ENCODE assay signal across 8 mouse cellular contexts in the genomic region with DNA sequence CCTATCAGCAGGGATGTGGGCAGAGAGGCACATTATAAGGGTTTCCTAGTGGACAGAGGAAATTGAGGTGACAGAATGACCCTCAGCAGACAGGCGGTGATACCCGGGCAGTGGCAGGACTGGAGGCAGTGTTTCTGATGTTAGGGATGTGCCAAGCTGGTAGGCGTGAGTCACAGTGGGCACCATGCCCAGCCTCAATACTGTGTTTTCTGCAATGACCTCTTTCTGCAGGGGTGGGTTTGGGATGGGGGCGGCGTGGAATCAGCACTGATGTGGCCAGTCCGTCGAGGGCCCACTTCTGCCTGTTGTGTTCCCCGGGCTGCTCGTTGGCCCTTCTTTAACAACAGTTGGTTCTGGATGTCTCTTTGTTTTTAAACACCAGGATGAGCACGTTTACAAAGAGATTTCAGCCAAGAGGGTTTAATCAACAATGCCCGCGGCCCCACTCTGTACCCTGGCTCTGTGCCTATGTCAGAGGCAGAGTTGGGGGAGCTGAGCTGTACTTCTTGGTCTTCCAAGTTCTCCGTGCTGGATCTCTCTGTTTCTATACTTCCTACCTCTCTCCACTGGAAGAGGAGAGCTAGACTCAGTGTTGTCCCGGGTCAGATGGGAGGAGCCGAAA. TPM values are rescaled to one million over a fixed set of nuclear protein-coding genes. Genes with fewer than 3 reads are reported as not detected.
DNase-seq lines count a peak whose midpoint lies in the region; ATAC-seq and TF ChIP-seq lines count a peak whose summit lies in the region.

No protein-coding gene starts in this region.

- H3K4me1 ChIP-seq in erythroblast, embryonic 14.5 days (ENCODE audit: control insufficient read depth), result peaks cover 95% of the 10 kb centered on the region
- peaks cover 11% of the 10 kb centered on the region; the same call in 1 of the 2 replicates for H3K4me1 ChIP-seq in hindbrain, postnatal 0 days (ENCODE audit: insufficient read depth, low read length)
- peaks cover 51% of the 10 kb centered on the region for H3K4me1 ChIP-seq in lung, embryonic 16.5 days (replicated peaks; ENCODE audit: control insufficient read depth, insufficient read depth, low read length)

- peak overlapping the region; percentile 54 for H3K4me2 ChIP-seq in hindbrain, postnatal 0 days (ENCODE audit: low read depth, low read length)
- H3K4me2 ChIP-seq in lung, embryonic 16.5 days (ENCODE audit: low read depth, low read length), result peak overlapping the region; percentile 83

- peaks cover 72% of the 10 kb centered on the region for H3K36me3 ChIP-seq in erythroblast, embryonic 14.5 days (ENCODE audit: control insufficient read depth)
- H3K36me3 ChIP-seq in hindbrain, postnatal 0 days (ENCODE audit: insufficient read depth, low read length), result peaks cover 14% of the 10 kb centered on the region; the same call in 1 of the 2 replicates
- H3K36me3 ChIP-seq in lung, embryonic 16.5 days (ENCODE audit: control insufficient read depth, insufficient read depth, low read length), result peaks cover 10% of the 10 kb centered on the region

- H3K27ac ChIP-seq in hindbrain, postnatal 0 days, result peak overlapping the region; percentile 20; the same call in 1 of the 2 replicates
- H3K27ac ChIP-seq in lung, embryonic 16.5 days (ENCODE audit: low read length), result peak overlapping the region; percentile 96

- DNase-seq in layer of hippocampus, adult 11-12 months (ENCODE audit: low spot score), result peak; percentile 69
- no peak for DNase-seq in layer of hippocampus, adult 9-10 months (ENCODE audit: low spot score)
- DNase-seq in NIH3T3 (ENCODE audit: low read depth), result peak; percentile 86
- peak; percentile 62 for DNase-seq in hindbrain, postnatal 0 days (ENCODE audit: low spot score)
- DNase-seq in thymus, postnatal 10 days (ENCODE audit: low spot score in 2 of 2), result no peak
- DNase-seq in yolk sac, embryonic 10.5 days (ENCODE audit: low spot score), result no peak

- no peaks in the 10 kb centered on the region for H3K27me3 ChIP-seq in erythroblast, embryonic 14.5 days (ENCODE audit: control insufficient read depth)
- H3K27me3 ChIP-seq in hindbrain, postnatal 0 days (ENCODE audit: insufficient read depth, low read length), result 0 out of 2 replicates have a peak, but pooled peaks cover 7% of the 10 kb centered on the region
- H3K27me3 ChIP-seq in lung, embryonic 16.5 days (ENCODE audit: control insufficient read depth, insufficient read depth, low read depth, low read length), result no peaks in the 10 kb centered on the region

- H3K4me3 ChIP-seq in erythroblast, embryonic 14.5 days (replicated peaks), result peak overlapping the region; percentile 86
- H3K4me3 ChIP-seq in hindbrain, postnatal 0 days (ENCODE audit: low read length), result peak overlapping the region; percentile 36; the same call in 1 of the 2 replicates
- peak overlapping the region; percentile 81 for H3K4me3 ChIP-seq in lung, embryonic 16.5 days (ENCODE audit: low read length)

- 38% methylated on average over 15 of the region's 15 CpGs for WGBS in hindbrain, postnatal 0 days
- WGBS in lung, embryonic 16.5 days, result 26% methylated on average over 15 of the region's 15 CpGs

- 0 out of 2 replicates have a peak, but pooled peaks have one; percentile 27 for ATAC-seq in hindbrain, postnatal 0 days
- ATAC-seq in lung, embryonic 16.5 days (ENCODE audit: low read depth), result no peak

- no peak for TF ChIP-seq CTCF in hindbrain, postnatal 0 days (IDR thresholded peaks at IDR 0.05; ENCODE audit: low read depth)

- H3K9me3 ChIP-seq in erythroblast, embryonic 14.5 days (ENCODE audit: control insufficient read depth, low read length), result no peaks in the 10 kb centered on the region
- no peaks in the 10 kb centered on the region for H3K9me3 ChIP-seq in hindbrain, postnatal 0 days (ENCODE audit: low read length)
- no peaks in the 10 kb centered on the region for H3K9me3 ChIP-seq in lung, embryonic 16.5 days (ENCODE audit: control insufficient read depth, low read length)

- no peak overlapping the region for H3K9ac ChIP-seq in hindbrain, postnatal 0 days (replicated peaks; ENCODE audit: low read length)
- peak overlapping the region; percentile 86 for H3K9ac ChIP-seq in lung, embryonic 16.5 days (ENCODE audit: low read length)

RNA-seq across cellular contexts. Expression of a gene that starts 25.8 kb away (rescaled TPM):
- polyA plus RNA-seq in erythroblast, embryonic 14.5 days (2012), result 28.7 and 30.6 TPM in 2 replicates
- total RNA-seq in hindbrain, postnatal 0 days (2014; rRNA removed), result 75.2 and 86.8 TPM in 2 replicates
- 7.3 and 7.7 TPM in 2 replicates for polyA plus RNA-seq in hindbrain, postnatal 0 days (2015; fragmentation: Nextera tagmentation; extraction: Ambion mirVana)
- polyA plus RNA-seq in lung, embryonic 16.5 days (2015; fragmentation: Nextera tagmentation; extraction: Ambion mirVana), result 5.2 and 5.4 TPM in 2 replicates

RNA-seq across cellular contexts. Expression of a gene that starts 59.0 kb away (rescaled TPM):
- not detected in 2 replicates for polyA plus RNA-seq in erythroblast, embryonic 14.5 days (2012)
- total RNA-seq in hindbrain, postnatal 0 days (2014; rRNA removed), result 0.43 TPM in 1 of 2 replicates, not detected in the other
- 0.48 and 1.1 TPM in 2 replicates for polyA plus RNA-seq in hindbrain, postnatal 0 days (2015; fragmentation: Nextera tagmentation; extraction: Ambion mirVana)
- 0.74 and 0.87 TPM in 2 replicates for polyA plus RNA-seq in lung, embryonic 16.5 days (2015; fragmentation: Nextera tagmentation; extraction: Ambion mirVana)

Comparison
In these comparisons a context has a peak if more than half of its experiments do, and no peak if none do; other contexts are left out.
1. DNase-seq: peak in layer of hippocampus, adult 11-12 months (single experiment), NIH3T3 (single experiment) and hindbrain, postnatal 0 days (single experiment); none in layer of hippocampus, adult 9-10 months (single experiment), thymus, postnatal 10 days (0 of 2) and yolk sac, embryonic 10.5 days (single experiment).
2. H3K4me3 ChIP-seq: peak in every context shown above with its lines; median percentile 86 in erythroblast, embryonic 14.5 days; 81 in lung, embryonic 16.5 days; 36 in hindbrain, postnatal 0 days.